Mouse (Mus musculus): ENCODE results near the gene Tie1. TPM values are rescaled to one million over a fixed set of nuclear protein-coding genes. Genes with fewer than 3 reads are reported as not detected.
A peak's percentile ranks its signal among the peaks of the same experiment; 100 is the strongest.

The Tie1 gene
- polyA plus RNA-seq, 1 experiment from 2014 or later: 12.6 TPM

DNA sequence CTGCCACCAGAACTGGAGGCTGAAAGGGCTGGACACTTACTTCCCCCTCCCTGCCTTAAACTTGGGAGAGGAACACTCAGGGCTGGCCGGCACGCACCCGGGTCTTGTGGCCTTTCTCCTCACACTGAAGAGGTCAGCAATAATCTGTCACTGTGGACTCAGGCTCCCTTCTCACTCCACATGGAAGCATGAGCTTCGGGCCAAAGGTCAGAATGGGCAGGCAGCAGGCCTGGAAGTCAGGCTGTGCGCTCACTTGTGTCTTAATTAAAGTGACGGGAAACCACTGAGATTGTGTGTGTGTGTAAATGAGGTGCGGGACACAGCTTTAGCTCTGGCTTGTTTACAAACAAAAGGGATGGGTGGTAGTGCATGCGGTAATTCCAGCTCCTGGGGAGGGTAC, 57.5 kb downstream of the Tie1 start:
- peaks cover 21% of the 10 kb centered on the region for H3K36me3 ChIP-seq (ENCODE audit: control insufficient read depth, insufficient read depth, low read length)
- no peak for ATAC-seq (ENCODE audit: insufficient number of reproducible peaks, low FRiP score, low TSS enrichment, low read depth)

DNA sequence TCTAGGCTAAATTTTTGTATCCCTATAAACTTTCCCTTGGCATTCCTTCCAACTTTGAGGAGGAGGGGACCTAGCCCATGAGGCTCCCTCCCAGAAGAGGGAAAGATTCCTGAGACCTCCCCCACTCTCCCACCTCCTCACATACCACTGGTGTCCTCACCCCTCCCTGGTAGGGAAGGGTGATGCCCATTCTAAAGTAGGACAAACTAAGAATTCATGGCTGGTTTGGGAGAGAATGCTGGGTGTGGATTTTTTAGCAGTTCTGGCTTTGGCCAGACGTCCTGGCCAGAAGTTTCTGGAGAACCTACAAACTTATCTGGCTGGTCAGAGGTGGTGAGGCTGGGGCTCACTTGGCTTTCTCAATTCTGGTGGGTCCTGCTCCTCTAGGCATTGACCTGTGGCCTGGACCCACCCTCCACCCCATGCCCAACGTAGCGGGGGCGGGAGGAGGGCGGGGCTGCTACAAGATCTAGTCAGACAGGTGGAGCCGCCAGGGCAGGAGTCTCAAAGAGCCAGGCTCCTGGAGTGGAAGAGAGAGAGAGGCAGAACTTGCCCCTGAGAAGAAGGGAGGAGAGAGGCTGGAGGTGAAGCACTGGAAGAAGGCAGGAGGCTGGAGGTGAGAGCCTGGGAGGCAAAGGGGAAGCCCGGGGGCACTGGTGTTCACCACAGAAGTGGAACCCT, 60.5 kb downstream of the Tie1 start:
- H3K4me2 ChIP-seq (ENCODE audit: low read depth, severe bottlenecking): peak overlapping the region; percentile 54; the same call in 1 of the 2 replicates

More for the DNA sequence above, 57.5 kb downstream of the Tie1 start:
- WGBS: 57% methylated on average over 8 of the region's 8 CpGs
- Histone ChIP-seq H3K9ac (ENCODE audit: low read length) (no peak overlapping the region), H3K4me1 (ENCODE audit: control insufficient read depth, insufficient read depth, low read length) (peaks cover 29% of the 10 kb centered on the region), H3K9me3 (ENCODE audit: control insufficient read depth, low read length) (no peaks in the 10 kb centered on the region), H3K27me3 (ENCODE audit: control insufficient read depth, insufficient read depth, low read length) (no peaks in the 10 kb centered on the region), H3K4me3 (ENCODE audit: low read depth, low read length) (no peak overlapping the region), H3K4me2 (ENCODE audit: low read depth, severe bottlenecking) (no peak overlapping the region), H3K27ac (replicated peaks; ENCODE audit: low read depth, low read length) (no peak overlapping the region)
- no peak for DNase-seq (ENCODE audit: low spot score)

DNA sequence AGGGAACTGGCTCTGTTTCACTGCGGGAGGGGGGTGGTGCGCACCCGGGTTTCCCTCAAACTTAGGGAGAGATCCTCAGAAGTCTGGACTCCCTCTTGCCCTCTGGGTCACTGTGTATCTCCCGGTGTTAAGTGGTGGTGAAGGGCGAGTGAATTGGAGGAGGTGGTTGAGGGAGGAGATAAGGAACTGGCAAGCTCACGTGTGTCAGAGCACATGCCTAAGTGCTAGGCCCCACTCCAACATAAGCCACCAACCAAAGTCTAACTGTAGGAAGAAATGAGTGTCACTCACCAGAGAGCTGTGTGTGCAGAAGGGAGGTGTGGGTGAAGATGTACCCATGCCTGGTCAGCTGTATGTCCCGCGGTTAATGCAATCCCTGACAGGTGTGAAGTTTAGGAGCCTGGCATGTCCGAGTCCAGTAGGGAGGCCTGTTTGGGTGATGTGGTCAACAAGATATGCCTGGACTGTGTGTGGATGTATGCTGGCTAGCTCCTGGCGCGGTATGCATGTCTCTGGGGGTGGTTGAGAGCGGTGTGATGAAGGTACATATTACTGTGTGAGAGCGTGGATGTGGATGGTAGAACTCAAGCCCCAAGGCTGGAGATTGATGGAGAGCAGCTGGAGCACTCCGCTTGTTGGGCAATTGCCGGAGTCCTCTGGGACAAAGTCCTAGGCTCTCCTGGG, 61.2 kb downstream of the Tie1 start:
- Histone ChIP-seq H3K4me2 (ENCODE audit: low read depth, severe bottlenecking) (peak overlapping the region; percentile 54), H3K9ac (ENCODE audit: low read length) (peak overlapping the region; percentile 38; the same call in 1 of the 2 replicates), H3K27me3 (ENCODE audit: control insufficient read depth, insufficient read depth, low read length) (no peaks in the 10 kb centered on the region), H3K4me3 (ENCODE audit: low read depth, low read length) (peak overlapping the region; percentile 44), H3K27ac (replicated peaks; ENCODE audit: low read depth, low read length) (no peak overlapping the region), H3K9me3 (ENCODE audit: control insufficient read depth, low read length) (no peaks in the 10 kb centered on the region), H3K4me1 (ENCODE audit: control insufficient read depth, insufficient read depth, low read length) (peaks cover 15% of the 10 kb centered on the region), H3K36me3 (ENCODE audit: control insufficient read depth, insufficient read depth, low read length) (peaks cover 18% of the 10 kb centered on the region)
- WGBS: 45% methylated on average over 15 of the region's 15 CpGs
- ATAC-seq (ENCODE audit: insufficient number of reproducible peaks, low FRiP score, low TSS enrichment, low read depth) (peak; percentile 6; the same call in 1 of the 2 replicates), DNase-seq (ENCODE audit: low spot score) (peak; percentile 23)

More for the DNA sequence above, 60.5 kb downstream of the Tie1 start:
- H3K4me3 ChIP-seq (ENCODE audit: low read depth, low read length): peak overlapping the region; percentile 44; the same call in 1 of the 2 replicates
- H3K4me1 ChIP-seq (ENCODE audit: control insufficient read depth, insufficient read depth, low read length): peaks cover 15% of the 10 kb centered on the region
- WGBS: 52% methylated on average over 7 of the region's 7 CpGs
- no peaks in the 10 kb centered on the region for H3K9me3 ChIP-seq (ENCODE audit: control insufficient read depth, low read length)
- ATAC-seq (ENCODE audit: insufficient number of reproducible peaks, low FRiP score, low TSS enrichment, low read depth) (no peak), DNase-seq (ENCODE audit: low spot score) (no peak)
- H3K9ac ChIP-seq (ENCODE audit: low read length): no peak overlapping the region; the same call in 1 of the 2 replicates
- no peaks in the 10 kb centered on the region for H3K27me3 ChIP-seq (ENCODE audit: control insufficient read depth, insufficient read depth, low read length)
- no peak overlapping the region for H3K27ac ChIP-seq (replicated peaks; ENCODE audit: low read depth, low read length)
- peaks cover 18% of the 10 kb centered on the region for H3K36me3 ChIP-seq (ENCODE audit: control insufficient read depth, insufficient read depth, low read length)

DNA sequence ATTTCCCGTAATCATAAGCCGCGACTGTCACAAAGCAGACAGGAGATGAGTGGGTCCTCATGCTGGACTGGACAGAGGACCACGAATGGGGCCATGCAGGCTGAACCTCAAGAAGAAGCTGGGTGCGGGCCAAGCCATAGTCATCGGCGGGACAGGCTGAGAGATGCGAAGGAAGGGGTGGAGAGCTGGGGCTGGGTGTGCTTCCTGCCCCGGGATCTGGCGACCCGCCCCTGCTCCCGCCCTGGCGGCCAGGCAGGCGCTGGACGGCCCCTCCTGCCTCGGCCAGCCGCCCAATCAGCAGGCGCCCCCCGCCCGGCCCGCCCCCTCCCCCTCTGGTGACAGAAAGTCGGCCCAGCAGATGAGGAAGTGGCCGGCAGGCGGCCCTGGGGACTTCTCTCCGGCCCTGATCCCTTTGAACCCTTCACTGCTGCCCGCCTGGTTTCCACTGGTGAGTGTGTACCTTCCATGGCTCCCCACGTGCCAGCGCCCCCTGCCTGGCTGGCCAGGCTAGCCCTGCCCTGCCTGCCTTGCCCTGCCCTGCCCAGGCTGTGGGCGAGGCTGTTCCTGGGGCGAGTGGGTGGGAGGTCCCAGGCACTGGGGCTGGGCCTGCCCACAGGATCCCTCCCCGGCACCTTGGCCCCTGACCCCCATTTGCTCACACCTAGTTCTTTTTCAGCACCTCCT, 62.0 kb downstream of the Tie1 start, which contains the start of gene Elovl1:
Elovl1 (plus strand) TSS at position 326 of the 684 bp plus-strand sequence.
- Histone ChIP-seq H3K27ac (replicated peaks; ENCODE audit: low read depth, low read length) (peak within 1 kb of the TSS; percentile 2; the same call in 1 of the 2 replicates), H3K36me3 (ENCODE audit: control insufficient read depth, insufficient read depth, low read length) (peaks cover 13% of the 10 kb centered on the region), H3K27me3 (ENCODE audit: control insufficient read depth, insufficient read depth, low read length) (no peaks in the 10 kb centered on the region), H3K4me3 (ENCODE audit: low read depth, low read length) (peak within 1 kb of the TSS; percentile 44), H3K4me2 (ENCODE audit: low read depth, severe bottlenecking) (peak within 1 kb of the TSS; percentile 54), H3K4me1 (ENCODE audit: control insufficient read depth, insufficient read depth, low read length) (peaks cover 15% of the 10 kb centered on the region), H3K9ac (ENCODE audit: low read length) (peak within 1 kb of the TSS; percentile 62), H3K9me3 (ENCODE audit: control insufficient read depth, low read length) (no peaks in the 10 kb centered on the region)
- peak; percentile 94 for ATAC-seq (ENCODE audit: insufficient number of reproducible peaks, low FRiP score, low TSS enrichment, low read depth)
- 0% methylated on average over 25 of the region's 31 CpGs for WGBS
- DNase-seq (ENCODE audit: low spot score): peak; percentile 89

DNA sequence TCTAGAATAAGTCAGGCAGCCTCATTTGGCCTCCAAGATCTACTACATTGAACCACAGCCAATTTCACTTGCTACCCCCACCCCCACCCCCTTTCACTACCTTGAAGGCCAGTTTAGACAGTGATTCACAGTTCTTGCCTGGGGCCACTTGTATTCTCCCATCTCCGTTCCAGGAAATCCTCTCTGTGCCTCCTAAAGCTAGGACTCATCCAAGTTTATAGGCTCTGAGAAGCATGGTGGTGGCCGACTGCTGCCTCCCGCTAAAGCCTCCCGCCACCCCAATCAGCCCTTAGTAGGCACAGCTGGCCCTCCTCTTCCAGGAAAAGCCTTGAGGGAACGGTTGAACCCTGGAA, 62.5 kb downstream of the Tie1 start:
- Histone ChIP-seq H3K4me2 (ENCODE audit: low read depth, severe bottlenecking) (peak overlapping the region; percentile 54), H3K4me3 (ENCODE audit: low read depth, low read length) (peak overlapping the region; percentile 44), H3K9ac (ENCODE audit: low read length) (peak overlapping the region; percentile 62), H3K9me3 (ENCODE audit: control insufficient read depth, low read length) (no peaks in the 10 kb centered on the region), H3K27me3 (ENCODE audit: control insufficient read depth, insufficient read depth, low read length) (no peaks in the 10 kb centered on the region), H3K27ac (replicated peaks; ENCODE audit: low read depth, low read length) (0 out of 2 replicates have a peak overlapping the region, but pooled peaks have one; percentile 2), H3K36me3 (ENCODE audit: control insufficient read depth, insufficient read depth, low read length) (peaks cover 12% of the 10 kb centered on the region), H3K4me1 (ENCODE audit: control insufficient read depth, insufficient read depth, low read length) (peaks cover 15% of the 10 kb centered on the region)
- ATAC-seq (ENCODE audit: insufficient number of reproducible peaks, low FRiP score, low TSS enrichment, low read depth) (no peak; the same call in 1 of the 2 replicates), DNase-seq (ENCODE audit: low spot score) (no peak)
- 3% methylated on average over 5 of the region's 5 CpGs for WGBS

DNA sequence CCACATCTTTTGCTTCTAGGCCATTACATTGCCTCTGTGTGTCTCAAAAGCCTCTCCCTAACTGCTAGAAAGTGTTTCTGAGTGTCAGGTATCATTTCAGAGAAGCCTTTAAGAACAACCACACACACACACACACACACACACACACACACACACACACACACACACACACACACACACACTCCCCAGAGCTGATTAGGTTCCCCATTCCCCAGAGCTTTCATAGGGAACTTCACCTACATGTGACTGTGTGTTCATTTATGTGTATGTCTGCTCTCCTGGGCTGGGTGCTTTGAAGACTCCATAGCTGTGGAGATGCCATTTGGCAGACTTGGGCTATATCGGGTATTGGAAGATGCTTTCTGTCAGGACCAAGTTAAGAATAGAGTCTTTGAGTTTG, 64.5 kb downstream of the Tie1 start:
- WGBS: 85% methylated on average over 1 of the region's 1 CpGs
- no peak overlapping the region for H3K9ac ChIP-seq (ENCODE audit: low read length)

DNA sequence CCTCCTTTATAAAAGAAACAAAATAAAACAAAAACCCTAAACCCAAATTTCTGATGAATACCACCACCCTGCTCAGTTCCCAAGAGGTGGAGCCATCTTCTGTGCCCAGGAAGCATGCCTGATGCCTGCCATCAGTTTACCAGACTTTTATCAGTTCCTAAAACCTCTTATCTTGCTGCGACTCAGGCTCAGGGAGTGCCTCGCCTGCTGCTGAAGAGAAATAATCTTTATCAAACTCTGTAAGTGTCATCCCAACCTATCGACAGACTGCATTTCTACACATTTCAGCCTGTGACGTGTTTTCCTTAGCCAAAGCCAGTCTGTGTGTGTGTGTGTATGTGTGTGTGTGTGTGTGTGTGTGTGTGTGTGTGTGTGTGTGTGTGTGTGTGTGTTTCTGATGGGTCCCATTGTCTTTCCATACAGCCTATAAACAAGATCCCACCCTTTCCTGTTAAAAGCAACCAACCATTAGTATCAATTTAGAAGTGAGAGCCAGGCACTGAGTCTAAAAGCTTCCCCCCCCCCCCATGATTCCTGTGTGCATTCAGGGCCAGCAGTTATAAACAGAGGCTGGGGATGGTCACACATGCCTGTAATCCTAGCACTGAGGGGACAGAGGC, 65.2 kb downstream of the Tie1 start:
- Histone ChIP-seq H3K4me2 (ENCODE audit: low read depth, severe bottlenecking) (no peak overlapping the region), H3K9me3 (ENCODE audit: control insufficient read depth, low read length) (no peaks in the 10 kb centered on the region), H3K4me1 (ENCODE audit: control insufficient read depth, insufficient read depth, low read length) (peaks cover 15% of the 10 kb centered on the region), H3K27me3 (ENCODE audit: control insufficient read depth, insufficient read depth, low read length) (no peaks in the 10 kb centered on the region), H3K36me3 (ENCODE audit: control insufficient read depth, insufficient read depth, low read length) (no peaks in the 10 kb centered on the region), H3K27ac (replicated peaks; ENCODE audit: low read depth, low read length) (no peak overlapping the region), H3K9ac (ENCODE audit: low read length) (no peak overlapping the region), H3K4me3 (ENCODE audit: low read depth, low read length) (no peak overlapping the region)
- ATAC-seq (ENCODE audit: insufficient number of reproducible peaks, low FRiP score, low TSS enrichment, low read depth): no peak
- 90% methylated on average over 4 of the region's 4 CpGs for WGBS
- DNase-seq (ENCODE audit: low spot score): no peak

More for the DNA sequence above, 64.5 kb downstream of the Tie1 start:
- 0 out of 2 replicates have a peak, but pooled peaks cover 2% of the 10 kb centered on the region for H3K36me3 ChIP-seq (ENCODE audit: control insufficient read depth, insufficient read depth, low read length)
- H3K4me3 ChIP-seq (ENCODE audit: low read depth, low read length): no peak overlapping the region
- H3K9me3 ChIP-seq (ENCODE audit: control insufficient read depth, low read length): no peaks in the 10 kb centered on the region
- no peak overlapping the region for H3K4me2 ChIP-seq (ENCODE audit: low read depth, severe bottlenecking)
- peaks cover 15% of the 10 kb centered on the region for H3K4me1 ChIP-seq (ENCODE audit: control insufficient read depth, insufficient read depth, low read length)
- DNase-seq (ENCODE audit: low spot score): no peak
- H3K27me3 ChIP-seq (ENCODE audit: control insufficient read depth, insufficient read depth, low read length): no peaks in the 10 kb centered on the region
- no peak overlapping the region for H3K27ac ChIP-seq (replicated peaks; ENCODE audit: low read depth, low read length)
- no peak for ATAC-seq (ENCODE audit: insufficient number of reproducible peaks, low FRiP score, low TSS enrichment, low read depth)

DNA sequence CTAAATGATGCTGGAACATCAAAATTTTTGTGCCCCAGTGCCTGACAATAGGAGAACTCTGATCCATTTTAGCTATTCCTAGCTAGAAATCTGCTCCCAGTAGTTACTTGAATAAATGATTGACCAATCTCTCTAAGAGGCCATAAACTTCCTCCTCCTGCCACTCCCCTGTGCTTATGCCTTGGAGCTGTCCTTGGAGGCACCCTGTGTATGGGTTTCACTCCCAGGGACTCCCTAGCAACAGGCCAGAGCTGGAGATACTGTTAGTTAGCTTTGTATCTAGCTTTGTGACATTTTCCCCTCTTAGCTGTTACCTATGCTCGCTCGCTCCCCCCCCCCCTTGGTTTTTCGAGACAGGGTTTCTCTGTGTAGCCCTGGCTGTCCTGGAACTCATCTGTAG, 68.5 kb downstream of the Tie1 start:
- ATAC-seq (ENCODE audit: insufficient number of reproducible peaks, low FRiP score, low TSS enrichment, low read depth): no peak
- H3K9me3 ChIP-seq (ENCODE audit: control insufficient read depth, low read length): no peaks in the 10 kb centered on the region

More for the DNA sequence above, 68.5 kb downstream of the Tie1 start:
- H3K36me3 ChIP-seq (ENCODE audit: control insufficient read depth, insufficient read depth, low read length): peaks cover 4% of the 10 kb centered on the region; the same call in 1 of the 2 replicates
- H3K4me2 ChIP-seq (ENCODE audit: low read depth, severe bottlenecking): no peak overlapping the region
- DNase-seq (ENCODE audit: low spot score): no peak
- no peaks in the 10 kb centered on the region for H3K27me3 ChIP-seq (ENCODE audit: control insufficient read depth, insufficient read depth, low read length)
- 91% methylated on average over 3 of the region's 3 CpGs for WGBS
- no peak overlapping the region for H3K27ac ChIP-seq (replicated peaks; ENCODE audit: low read depth, low read length)
- H3K4me3 ChIP-seq (ENCODE audit: low read depth, low read length): no peak overlapping the region
- no peak overlapping the region for H3K9ac ChIP-seq (ENCODE audit: low read length)
- no peaks in the 10 kb centered on the region for H3K4me1 ChIP-seq (ENCODE audit: control insufficient read depth, insufficient read depth, low read length)
